Mouse (Mus musculus): ENCODE results near the gene Rnft2. TPM values are rescaled to one million over a fixed set of nuclear protein-coding genes. Genes with fewer than 3 reads are reported as not detected.

Gene Rnft2
- polyA plus RNA-seq, 1 experiment from 2014 or later = 4.3 TPM

DNA sequence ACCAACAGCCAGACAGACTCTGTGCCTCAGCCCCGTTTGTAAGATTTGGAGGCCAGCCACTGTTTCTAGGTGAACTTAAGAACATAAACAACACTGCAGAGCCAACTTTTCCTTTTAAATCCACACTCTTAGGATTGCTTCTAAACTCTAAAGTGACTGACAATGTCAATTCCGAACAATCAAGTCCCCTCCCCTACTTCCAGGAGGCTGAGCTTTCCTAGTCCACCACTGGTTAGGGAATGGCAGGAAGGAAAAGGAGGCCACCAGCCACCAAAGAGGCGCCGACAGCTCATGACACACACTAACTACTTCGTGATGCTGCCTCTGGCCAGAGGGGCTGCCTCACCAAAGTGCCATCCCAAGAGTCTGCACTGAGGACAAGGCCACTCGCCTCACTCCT, 100.1 kb downstream of the Rnft2 start:
- 89% methylated on average over 6 of the region's 6 CpGs for WGBS
- Histone ChIP-seq H3K9me3 (ENCODE audit: control insufficient read depth, low read length) (no peaks in the 10 kb centered on the region), H3K36me3 (ENCODE audit: control insufficient read depth, insufficient read depth, low read length) (peaks cover 5% of the 10 kb centered on the region; the same call in 1 of the 2 replicates), H3K27me3 (ENCODE audit: control insufficient read depth, insufficient read depth, low read length) (no peaks in the 10 kb centered on the region), H3K9ac (ENCODE audit: low read length) (no peak overlapping the region), H3K27ac (ENCODE audit: low read depth, low read length) (no peak overlapping the region), H3K4me3 (ENCODE audit: low read depth, low read length) (no peak overlapping the region), H3K4me1 (ENCODE audit: control insufficient read depth, insufficient read depth, low read length) (0 out of 2 replicates have a peak, but pooled peaks cover 2% of the 10 kb centered on the region), H3K4me2 (ENCODE audit: low read depth) (no peak overlapping the region)
- ATAC-seq (ENCODE audit: insufficient read depth, low FRiP score, low TSS enrichment) (no peak), DNase-seq (ENCODE audit: low spot score) (no peak)

DNA sequence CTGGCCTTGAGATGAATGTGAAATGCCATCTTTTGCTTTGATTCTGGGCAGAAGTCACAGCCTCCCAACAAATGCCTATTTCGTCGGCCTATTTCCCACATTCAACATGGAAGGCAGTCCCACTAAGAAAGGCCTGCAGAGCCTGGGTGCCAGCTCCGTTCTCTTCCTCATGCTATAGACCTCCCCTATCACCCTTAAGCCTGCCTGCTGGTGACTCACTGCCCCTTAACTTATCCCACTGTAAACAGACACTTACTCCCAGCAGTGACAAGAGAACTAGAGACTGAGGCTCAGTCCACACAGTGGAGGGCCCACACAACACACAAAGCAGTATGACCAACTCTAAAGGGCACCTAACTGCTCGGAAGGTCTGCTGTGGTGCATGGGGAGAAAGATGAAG, 100.6 kb downstream of the Rnft2 start:
- DNase-seq (ENCODE audit: low spot score) (no peak), ATAC-seq (ENCODE audit: insufficient read depth, low FRiP score, low TSS enrichment) (no peak)
- Histone ChIP-seq H3K27me3 (ENCODE audit: control insufficient read depth, insufficient read depth, low read length) (no peaks in the 10 kb centered on the region), H3K4me3 (ENCODE audit: low read depth, low read length) (no peak overlapping the region), H3K9ac (ENCODE audit: low read length) (no peak overlapping the region), H3K36me3 (ENCODE audit: control insufficient read depth, insufficient read depth, low read length) (peaks cover 5% of the 10 kb centered on the region; the same call in 1 of the 2 replicates), H3K9me3 (ENCODE audit: control insufficient read depth, low read length) (no peaks in the 10 kb centered on the region), H3K4me2 (ENCODE audit: low read depth) (no peak overlapping the region), H3K27ac (ENCODE audit: low read depth, low read length) (no peak overlapping the region), H3K4me1 (ENCODE audit: control insufficient read depth, insufficient read depth, low read length) (0 out of 2 replicates have a peak, but pooled peaks cover 2% of the 10 kb centered on the region)
- 96% methylated on average over 4 of the region's 4 CpGs for WGBS

- Histone ChIP-seq H3K27ac (ENCODE audit: low read depth, low read length) (no peak overlapping the region), H3K4me1 (ENCODE audit: control insufficient read depth, insufficient read depth, low read length) (0 out of 2 replicates have a peak, but pooled peaks cover 2% of the 10 kb centered on the region), H3K4me2 (ENCODE audit: low read depth) (no peak overlapping the region), H3K36me3 (ENCODE audit: control insufficient read depth, insufficient read depth, low read length) (peaks cover 5% of the 10 kb centered on the region; the same call in 1 of the 2 replicates), H3K27me3 (ENCODE audit: control insufficient read depth, insufficient read depth, low read length) (no peaks in the 10 kb centered on the region), H3K9me3 (ENCODE audit: control insufficient read depth, low read length) (no peaks in the 10 kb centered on the region), H3K9ac (ENCODE audit: low read length) (no peak overlapping the region), H3K4me3 (ENCODE audit: low read depth, low read length) (no peak overlapping the region)
- 85% methylated on average over 12 of the region's 12 CpGs for WGBS
- DNase-seq (ENCODE audit: low spot score) (no peak), ATAC-seq (ENCODE audit: insufficient read depth, low FRiP score, low TSS enrichment) (no peak)
Observed at GRCm38 (mm10) chr5:118143211-118144026, 101.5 kb downstream of the Rnft2 start.

GRCm38 (mm10) chr5:118142471-118142870, 102.4 kb downstream of the Rnft2 start:
- 88% methylated on average over 8 of the region's 8 CpGs for WGBS
- Histone ChIP-seq H3K4me1 (ENCODE audit: control insufficient read depth, insufficient read depth, low read length) (0 out of 2 replicates have a peak, but pooled peaks cover 2% of the 10 kb centered on the region), H3K36me3 (ENCODE audit: control insufficient read depth, insufficient read depth, low read length) (peaks cover 5% of the 10 kb centered on the region; the same call in 1 of the 2 replicates), H3K27ac (ENCODE audit: low read depth, low read length) (no peak overlapping the region), H3K4me2 (ENCODE audit: low read depth) (no peak overlapping the region), H3K27me3 (ENCODE audit: control insufficient read depth, insufficient read depth, low read length) (no peaks in the 10 kb centered on the region), H3K9ac (ENCODE audit: low read length) (no peak overlapping the region), H3K4me3 (ENCODE audit: low read depth, low read length) (no peak overlapping the region), H3K9me3 (ENCODE audit: control insufficient read depth, low read length) (no peaks in the 10 kb centered on the region)
- DNase-seq (ENCODE audit: low spot score) = no peak
- no peak for ATAC-seq (ENCODE audit: insufficient read depth, low FRiP score, low TSS enrichment)

Other genes with a start within 250 kb of the Rnft2 start
- gene Tesc, start 217.4 kb downstream of the Rnft2 start, polyA plus RNA-seq (2014; fragmentation: Nextera tagmentation; extraction: Ambion mirVana) = 0.46 and 0.76 TPM in 2 replicates
- 26.9 and 28.4 TPM in 2 replicates for gene Fbxw8, start 89.7 kb downstream of the Rnft2 start, polyA plus RNA-seq (2014; fragmentation: Nextera tagmentation; extraction: Ambion mirVana)
- 1.0 and 1.1 TPM in 2 replicates for gene Hrk, start 80.5 kb downstream of the Rnft2 start, polyA plus RNA-seq (2014; fragmentation: Nextera tagmentation; extraction: Ambion mirVana)
- 12.8 and 14.8 TPM in 2 replicates for gene 2410131K14Rik, start 111 bp upstream of the Rnft2 start, polyA plus RNA-seq (2014; fragmentation: Nextera tagmentation; extraction: Ambion mirVana)

Measured in neural tube, embryonic 11.5 days (tissue).